Mouse (Mus musculus) cerebellum, postnatal 4 days (tissue): Measurements from ENCODE around the gene Gcg.

ENCODE experiments used
- DNase-seq, 2 experiments: peaks; one replicate each; pipeline ENCODE4 v3.0.0; 2022; ENCODE audit warnings: low spot score in 2 of 2, mixed read lengths in 1 of 2

The Gcg gene

GRCm38 (mm10) chr2:62459241-62460174 lies 23.9 kb downstream of the Gcg start:
- DNase-seq = no peak

GRCm38 (mm10) chr2:62458070-62458469 lies 25.4 kb downstream of the Gcg start:
- no peak for DNase-seq

- DNase-seq = no peak
Measured at GRCm38 (mm10) chr2:62454991-62455390, 28.5 kb downstream of the Gcg start.

GRCm38 (mm10) chr2:62454033-62454432 lies 29.4 kb downstream of the Gcg start:
- no peak for DNase-seq

GRCm38 (mm10) chr2:62450364-62450763 lies 33.1 kb downstream of the Gcg start:
- DNase-seq = no peak

- no peak for DNase-seq
Measured at GRCm38 (mm10) chr2:62449692-62450346, 33.6 kb downstream of the Gcg start.

GRCm38 (mm10) chr2:62440802-62441544 lies 42.5 kb downstream of the Gcg start:
- no peak for DNase-seq

GRCm38 (mm10) chr2:62440083-62440482 lies 43.4 kb downstream of the Gcg start:
- DNase-seq = no peak

- no peak for DNase-seq
Measured at GRCm38 (mm10) chr2:62431245-62431795, 52.1 kb downstream of the Gcg start.

GRCm38 (mm10) chr2:62425941-62426340 lies 57.5 kb downstream of the Gcg start:
- no peak for DNase-seq
